Mouse (Mus musculus) cerebellum, postnatal 4 days (tissue): ENCODE data around the gene 2300002M23Rik.

Experiments
- DNase-seq, 2 experiments: peaks; one replicate each; pipeline ENCODE4 v3.0.0; 2022; ENCODE audit warnings: low spot score in 2 of 2, mixed read lengths in 1 of 2

2300002M23Rik gene

DNA sequence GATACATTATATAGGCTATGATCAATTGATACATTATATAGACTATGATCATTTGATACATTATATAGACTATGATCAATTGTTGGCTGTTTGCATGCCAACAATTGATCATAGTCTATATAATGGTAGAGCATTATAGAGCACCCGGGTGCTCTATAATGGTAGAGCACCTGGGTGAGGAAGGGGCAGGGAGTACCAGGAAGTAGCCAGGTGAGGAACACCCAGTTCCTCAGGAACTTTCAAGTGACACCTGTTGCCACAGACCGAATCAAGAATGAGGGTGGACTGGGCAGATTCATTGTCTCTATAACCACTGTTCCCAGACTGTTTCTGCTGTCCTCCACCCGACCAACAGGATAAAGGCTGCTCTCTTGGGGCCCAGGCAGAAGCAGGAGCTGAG is at the start of gene 2300002M23Rik:
2300002M23Rik (plus strand) TSS at position 301 of the 400 bp plus-strand sequence.
- DNase-seq = no peak

DNA sequence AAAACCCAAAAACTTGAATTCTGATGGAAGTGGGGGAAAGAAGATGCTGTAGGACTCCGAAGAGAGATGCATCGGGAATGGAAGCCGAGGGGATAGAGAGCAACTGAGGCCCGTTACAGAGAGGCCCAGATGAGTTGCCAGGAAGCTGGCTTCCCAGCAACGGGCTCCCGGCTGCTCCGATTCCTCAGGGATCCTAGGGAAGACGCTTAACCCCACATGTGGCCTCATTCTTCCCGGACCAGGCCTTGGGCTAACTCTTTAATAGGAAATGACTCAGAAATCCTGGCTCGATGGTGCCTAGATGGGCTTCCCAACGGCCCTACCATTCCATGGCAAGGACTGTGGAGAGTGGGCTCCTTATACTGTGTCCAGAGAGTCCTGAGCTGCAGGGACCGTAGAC is 49.7 kb upstream of the 2300002M23Rik start:
- DNase-seq = no peak

- DNase-seq = no peak
Observed at GRCm38 (mm10) chr17:35524354-35524753, 42.9 kb upstream of the 2300002M23Rik start.

- DNase-seq = no peak
Observed at GRCm38 (mm10) chr17:35526644-35527043, 40.6 kb upstream of the 2300002M23Rik start.

DNA sequence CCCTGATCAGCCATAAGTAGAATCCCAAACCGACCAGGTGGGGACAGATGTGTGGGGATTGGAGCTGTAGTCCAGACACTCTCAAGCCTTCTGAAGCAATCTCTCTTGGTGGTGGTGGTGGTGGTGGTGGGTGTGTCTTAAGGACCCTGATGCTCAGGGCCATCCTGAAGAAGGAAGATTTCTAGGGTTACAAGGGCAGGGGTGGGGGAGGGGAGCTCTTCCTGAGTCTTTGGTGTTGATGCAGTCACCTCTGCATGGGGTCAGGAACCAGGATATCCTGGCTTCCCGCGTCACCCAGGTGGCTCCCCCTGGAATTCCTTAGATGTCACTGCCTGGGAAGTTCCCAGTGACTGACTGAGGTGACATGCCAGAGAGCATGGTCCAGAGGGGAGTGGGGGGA is 34.9 kb upstream of the 2300002M23Rik start:
- DNase-seq = no peak

GRCm38 (mm10) chr17:35532901-35533300 is 34.3 kb upstream of the 2300002M23Rik start, which contains the start of gene Psors1c2:
Gene Psors1c2 (plus strand): TSS chr17:35533201.
- no peak for DNase-seq

- DNase-seq = peak; percentile 66 to 80
Observed at GRCm38 (mm10) chr17:35534343-35534742, 32.9 kb upstream of the 2300002M23Rik start.

DNA sequence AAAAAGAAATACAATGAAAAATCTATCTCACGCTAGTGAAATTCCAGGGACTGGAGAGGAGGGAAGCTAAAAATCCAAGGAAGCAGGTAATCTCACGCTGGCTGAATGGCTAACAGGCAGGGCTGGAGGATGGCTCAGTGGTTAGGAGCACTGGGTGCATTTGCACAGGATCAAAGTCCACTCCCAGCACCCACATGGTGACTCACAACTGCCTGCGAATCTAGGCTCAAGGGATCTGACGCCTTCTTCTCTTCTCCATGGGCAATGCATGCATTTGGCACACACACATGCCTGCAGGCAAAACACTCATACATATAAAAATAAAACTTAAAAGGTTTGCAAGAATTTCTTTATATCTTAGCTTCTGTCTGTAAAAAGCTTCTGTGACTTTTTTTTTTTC is 29.8 kb upstream of the 2300002M23Rik start:
- DNase-seq = no peak

- DNase-seq = no peak
Observed at GRCm38 (mm10) chr17:35538476-35538875, 28.8 kb upstream of the 2300002M23Rik start.

GRCm38 (mm10) chr17:35539540-35539939 is 27.7 kb upstream of the 2300002M23Rik start:
- DNase-seq = no peak

DNA sequence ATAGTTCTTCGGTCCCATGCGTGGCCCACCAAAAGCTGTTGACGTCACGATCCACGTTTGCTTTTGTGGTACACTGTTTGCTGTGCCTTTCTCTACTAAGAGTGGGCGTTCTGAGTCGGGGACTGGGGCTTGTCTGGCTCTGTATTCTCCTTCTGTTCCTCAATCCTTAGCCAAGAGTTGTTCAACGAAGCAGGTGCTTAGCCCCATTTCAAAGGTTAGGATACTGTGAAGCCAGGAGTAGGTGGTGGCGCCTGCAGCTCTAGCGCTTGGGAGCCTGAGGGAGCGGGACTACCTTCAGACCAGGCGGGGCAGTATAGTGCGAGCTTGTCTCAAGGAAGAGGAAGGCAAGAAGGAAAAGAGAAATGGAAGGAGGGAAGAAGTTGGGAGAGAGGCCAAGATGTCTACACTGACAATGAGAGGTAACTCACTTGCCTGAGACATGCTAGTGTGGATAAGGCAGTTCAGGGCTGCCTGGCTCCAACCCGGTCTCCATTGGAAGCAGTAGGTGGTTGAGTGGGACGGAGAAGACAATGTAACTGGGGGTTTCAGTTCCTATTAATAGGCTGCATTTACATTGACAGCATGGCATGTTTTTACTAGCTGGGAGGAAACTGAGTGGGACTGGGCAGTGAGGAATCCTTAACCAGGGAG is 24.4 kb upstream of the 2300002M23Rik start:
- no peak for DNase-seq

DNA sequence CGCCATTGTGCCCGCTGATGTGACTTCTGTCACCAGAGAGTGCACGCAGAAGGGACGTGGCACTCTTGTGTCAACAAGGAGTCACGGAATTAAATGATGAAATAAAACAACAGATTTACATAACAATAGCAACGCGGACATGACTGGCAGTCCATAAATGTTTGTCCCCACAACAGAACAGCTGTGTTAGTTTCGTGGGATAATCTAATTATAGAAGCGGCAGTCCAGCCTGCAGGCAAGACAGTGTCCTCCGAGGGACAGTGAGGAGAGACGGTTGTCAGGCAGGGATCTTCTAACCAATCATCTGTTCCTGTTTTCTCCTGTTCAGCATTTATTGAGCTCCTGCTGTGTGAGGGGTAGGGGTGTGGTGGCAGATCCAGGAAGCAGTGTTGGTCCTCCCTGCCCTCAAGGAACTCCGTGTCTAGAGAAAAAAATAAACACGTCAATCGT is 23.8 kb upstream of the 2300002M23Rik start:
- DNase-seq = no peak

DNA sequence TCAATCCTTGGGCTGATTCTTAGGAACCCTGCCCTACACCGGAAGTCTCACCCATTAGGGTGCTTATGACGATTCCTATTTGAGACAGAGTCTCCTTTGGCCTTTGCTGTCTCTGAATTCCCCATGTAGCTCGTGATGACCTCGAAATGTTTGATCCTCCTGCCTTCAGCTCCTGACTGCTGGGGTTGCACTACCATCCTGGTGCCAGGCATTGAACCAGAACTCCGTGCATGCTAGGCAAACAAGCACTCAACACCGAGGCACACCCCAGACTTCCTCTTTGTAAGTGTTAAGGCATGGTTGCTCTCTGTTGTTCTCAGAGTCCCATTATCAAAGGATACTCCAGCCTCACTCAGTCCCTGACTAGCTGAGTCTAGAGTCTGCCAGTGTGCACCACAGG is 23.2 kb upstream of the 2300002M23Rik start:
- no peak for DNase-seq

GRCm38 (mm10) chr17:35544680-35545079 is 22.6 kb upstream of the 2300002M23Rik start:
- DNase-seq = peak; percentile 54 to 66

GRCm38 (mm10) chr17:35547465-35547864 is 19.8 kb upstream of the 2300002M23Rik start:
- DNase-seq = no peak

DNA sequence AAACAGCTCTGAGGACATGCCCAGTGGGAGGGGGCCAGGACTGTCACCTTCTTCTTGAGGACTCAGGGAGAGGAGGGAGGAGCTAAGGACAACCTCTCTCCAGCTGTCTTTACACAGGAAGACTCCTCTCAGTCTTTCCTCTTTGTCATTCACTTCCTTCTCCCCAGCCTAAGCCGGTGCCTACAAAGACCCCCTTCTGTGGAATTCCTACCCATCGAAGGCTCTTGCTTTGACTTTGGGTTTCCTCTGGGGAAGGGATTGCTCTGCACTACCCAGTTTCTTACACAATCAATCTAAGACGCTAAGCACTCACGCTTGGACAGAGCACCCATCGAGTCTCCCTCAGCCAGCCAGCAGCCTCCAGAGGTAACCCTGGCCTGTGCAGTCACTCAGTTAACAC is 18.6 kb upstream of the 2300002M23Rik start:
- DNase-seq = no peak

- DNase-seq = peak in 1 of 2 experiments; percentile 38
Observed at GRCm38 (mm10) chr17:35549437-35550142, 17.7 kb upstream of the 2300002M23Rik start.

- no peak for DNase-seq
Observed at GRCm38 (mm10) chr17:35550143-35550494, 17.1 kb upstream of the 2300002M23Rik start.

GRCm38 (mm10) chr17:35550871-35551270 is 16.4 kb upstream of the 2300002M23Rik start:
- DNase-seq = no peak

- no peak for DNase-seq
Observed at GRCm38 (mm10) chr17:35551881-35552414, 15.3 kb upstream of the 2300002M23Rik start, which contains the start of gene Cdsn. Gene Cdsn (plus strand): TSS chr17:35552128.

GRCm38 (mm10) chr17:35554321-35554720 is 12.9 kb upstream of the 2300002M23Rik start:
- no peak for DNase-seq

GRCm38 (mm10) chr17:35554761-35555397 is 12.4 kb upstream of the 2300002M23Rik start:
- DNase-seq = peak in 1 of 2 experiments; percentile 13
